Mouse (Mus musculus) ovary, postnatal 14 days (tissue): ENCODE data around the gene Traf1.

Source experiments
- DNase-seq: peaks from one replicate; pipeline ENCODE4 v3.0.0; 2022; ENCODE audit warnings: low spot score

The Traf1 gene

GRCm38 (mm10) chr2:34901726-34902125, 59.8 kb downstream of the Traf1 start:
- no peak for DNase-seq

- no peak for DNase-seq
Measured at GRCm38 (mm10) chr2:34900412-34900811, 61.2 kb downstream of the Traf1 start.

GRCm38 (mm10) chr2:34899682-34900081, 61.9 kb downstream of the Traf1 start:
- DNase-seq = no peak

GRCm38 (mm10) chr2:34897820-34898219, 63.8 kb downstream of the Traf1 start:
- DNase-seq = no peak

- DNase-seq = no peak
Measured at GRCm38 (mm10) chr2:34896821-34897460, 64.6 kb downstream of the Traf1 start.

- DNase-seq = no peak
Measured at GRCm38 (mm10) chr2:34895503-34896113, 66.0 kb downstream of the Traf1 start.

GRCm38 (mm10) chr2:34893950-34894349, 67.6 kb downstream of the Traf1 start:
- no peak for DNase-seq
